Mouse (Mus musculus): ENCODE results near the gene Sec1. TPM values are rescaled to one million over a fixed set of nuclear protein-coding genes. Genes with fewer than 3 reads are reported as not detected.

Sec1 gene
- total and polyA plus RNA-seq, 3 experiments: 0.02 TPM; not detected in 2

DNA sequence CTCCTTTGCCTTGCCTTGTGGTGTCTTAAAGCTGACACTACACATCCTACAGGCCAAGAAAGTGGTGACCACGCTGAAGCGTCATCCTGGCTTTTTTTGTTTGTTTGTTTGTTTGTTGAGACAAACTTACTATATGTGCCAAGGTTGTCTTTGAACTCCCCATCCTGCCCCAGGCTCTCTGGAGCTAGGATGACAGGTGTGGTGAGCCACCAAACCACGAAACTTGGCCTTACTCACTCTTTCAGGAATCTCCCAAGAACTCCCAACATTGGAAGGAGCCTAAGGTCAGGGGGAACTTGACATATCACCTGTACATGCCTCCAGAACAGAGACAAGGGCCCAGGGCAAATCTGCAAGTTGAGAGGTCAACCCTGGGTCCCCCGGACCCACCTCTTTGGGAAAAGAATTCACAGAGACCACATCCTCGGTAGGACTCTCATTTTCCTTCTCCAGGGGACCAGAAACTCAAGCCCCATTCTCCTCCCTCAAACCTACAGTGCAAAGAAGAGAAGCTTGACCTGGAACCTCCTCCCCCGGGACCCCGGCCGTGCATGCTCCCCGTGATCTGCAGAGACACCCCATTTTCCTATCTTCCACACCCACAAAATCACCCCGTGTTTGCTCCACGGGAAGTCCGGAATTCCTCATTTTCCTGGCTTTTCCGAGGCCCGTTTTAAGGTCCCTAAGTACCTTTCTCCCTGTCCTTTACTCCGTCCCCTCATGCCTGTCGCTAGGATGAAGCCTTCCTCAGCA is 51.5 kb downstream of the Sec1 start:
- H3K27me3 ChIP-seq (ENCODE audit: insufficient read depth, low read length): peaks cover 57% of the 10 kb centered on the region
- DNase-seq (ENCODE audit: low spot score) (no peak), ATAC-seq (ENCODE audit: extremely low read depth, insufficient number of reproducible peaks, low FRiP score, poor library complexity, severe bottlenecking) (no peak)
- TF ChIP-seq POLR2AphosphoS5 (IDR thresholded peaks at IDR 0.05; ENCODE audit: insufficient replicate concordance, low read depth, low read length) (no peak), TAL1 (conservative IDR thresholded peaks at IDR 0.05; ENCODE audit: low read depth, low read length) (no peak), GATA2 (IDR thresholded peaks at IDR 0.05; ENCODE audit: borderline replicate concordance, low read depth, low read length) (no peak), CTCF (IDR thresholded peaks at IDR 0.05; ENCODE audit: low read depth, low read length) (no peak), GATA1 (IDR thresholded peaks at IDR 0.05; ENCODE audit: borderline replicate concordance, low read length) (no peak)
- no peaks in the 10 kb centered on the region for H3K36me3 ChIP-seq (replicated peaks)
- peaks cover 9% of the 10 kb centered on the region; the same call in 1 of the 2 replicates for H3K4me1 ChIP-seq (ENCODE audit: insufficient read depth, low read depth, low read length)
- H3K9me3 ChIP-seq (replicated peaks): no peaks in the 10 kb centered on the region
- H3K4me3 ChIP-seq (ENCODE audit: low read depth, low read length): no peak overlapping the region

DNA sequence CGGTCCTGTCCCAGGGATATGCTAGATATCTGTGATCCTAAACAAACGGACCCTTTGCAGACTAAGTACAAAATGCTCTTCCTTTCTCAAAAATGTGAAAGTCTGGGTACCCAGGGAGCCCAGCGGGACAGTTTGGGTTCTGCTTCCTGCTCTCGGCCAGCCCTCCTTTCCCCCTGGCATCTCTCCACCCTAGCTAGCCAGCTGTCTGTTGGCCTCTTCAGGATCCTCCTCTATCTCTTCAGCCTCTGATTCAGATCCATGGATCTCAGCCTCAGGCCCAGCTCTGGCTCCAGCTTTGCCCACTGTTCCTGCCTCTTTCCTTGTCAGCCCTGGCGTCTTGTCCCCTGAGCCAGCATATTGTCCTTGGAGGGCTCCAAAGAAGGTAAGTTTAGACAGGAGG is 52.1 kb downstream of the Sec1 start:
- no peaks in the 10 kb centered on the region for H3K9me3 ChIP-seq (replicated peaks)
- peaks cover 9% of the 10 kb centered on the region; the same call in 1 of the 2 replicates for H3K4me1 ChIP-seq (ENCODE audit: insufficient read depth, low read depth, low read length)
- H3K27me3 ChIP-seq (ENCODE audit: insufficient read depth, low read length): peaks cover 51% of the 10 kb centered on the region
- ATAC-seq (ENCODE audit: extremely low read depth, insufficient number of reproducible peaks, low FRiP score, poor library complexity, severe bottlenecking) (no peak), DNase-seq (ENCODE audit: low spot score) (no peak)
- H3K36me3 ChIP-seq (replicated peaks): no peaks in the 10 kb centered on the region
- TF ChIP-seq GATA2 (IDR thresholded peaks at IDR 0.05; ENCODE audit: borderline replicate concordance, low read depth, low read length): no peak
- no peak for TF ChIP-seq CTCF (IDR thresholded peaks at IDR 0.05; ENCODE audit: low read depth, low read length)
- TF ChIP-seq GATA1 (IDR thresholded peaks at IDR 0.05; ENCODE audit: borderline replicate concordance, low read length): no peak
- TF ChIP-seq POLR2AphosphoS5 (IDR thresholded peaks at IDR 0.05; ENCODE audit: insufficient replicate concordance, low read depth, low read length): no peak
- no peak overlapping the region for H3K4me3 ChIP-seq (ENCODE audit: low read depth, low read length)

DNA sequence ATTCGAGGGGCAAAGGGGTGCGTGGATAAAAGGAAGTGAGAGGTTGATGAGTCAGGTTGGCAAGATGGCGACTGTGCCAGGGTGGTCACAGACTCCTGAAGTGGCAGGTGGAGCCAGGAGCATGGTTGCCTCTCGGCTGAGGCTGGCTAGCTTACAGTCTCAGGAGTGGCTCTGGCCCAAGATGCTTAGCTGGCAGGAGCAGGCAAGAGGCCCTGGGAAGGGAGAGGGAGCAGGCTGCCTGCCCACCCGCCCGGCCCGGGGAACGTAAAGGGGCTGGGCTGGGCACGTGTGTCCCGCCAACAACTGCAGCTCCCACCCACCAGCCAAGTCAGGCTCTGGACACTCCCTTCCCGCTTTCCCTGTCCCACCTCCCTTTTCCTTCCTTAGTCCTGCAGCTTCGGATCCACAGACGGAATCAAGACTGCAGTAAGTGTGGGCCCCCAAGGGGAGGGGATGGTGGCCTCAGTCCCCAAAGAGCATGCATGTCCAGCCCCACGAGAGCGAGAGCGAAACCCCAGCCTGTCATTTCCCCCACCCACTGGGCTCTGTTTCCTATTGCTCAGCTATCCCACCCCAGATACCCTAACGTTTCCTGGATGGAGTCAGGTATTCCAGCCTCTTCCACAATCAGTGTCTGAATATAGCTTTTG is 52.7 kb downstream of the Sec1 start:
- Histone ChIP-seq H3K9me3 (replicated peaks) (no peaks in the 10 kb centered on the region), H3K4me3 (ENCODE audit: low read depth, low read length) (no peak overlapping the region), H3K4me1 (ENCODE audit: insufficient read depth, low read depth, low read length) (peaks cover 9% of the 10 kb centered on the region; the same call in 1 of the 2 replicates), H3K27me3 (ENCODE audit: insufficient read depth, low read length) (peaks cover 49% of the 10 kb centered on the region), H3K36me3 (replicated peaks) (no peaks in the 10 kb centered on the region)
- DNase-seq (ENCODE audit: low spot score) (no peak), ATAC-seq (ENCODE audit: extremely low read depth, insufficient number of reproducible peaks, low FRiP score, poor library complexity, severe bottlenecking) (no peak)
- no peak for TF ChIP-seq POLR2AphosphoS5 (IDR thresholded peaks at IDR 0.05; ENCODE audit: insufficient replicate concordance, low read depth, low read length)
- no peak for TF ChIP-seq GATA1 (IDR thresholded peaks at IDR 0.05; ENCODE audit: borderline replicate concordance, low read length)
- TF ChIP-seq CTCF (IDR thresholded peaks at IDR 0.05; ENCODE audit: low read depth, low read length): no peak
- no peak for TF ChIP-seq GATA2 (IDR thresholded peaks at IDR 0.05; ENCODE audit: borderline replicate concordance, low read depth, low read length)
- TF ChIP-seq TAL1 (conservative IDR thresholded peaks at IDR 0.05; ENCODE audit: low read depth, low read length): no peak

DNA sequence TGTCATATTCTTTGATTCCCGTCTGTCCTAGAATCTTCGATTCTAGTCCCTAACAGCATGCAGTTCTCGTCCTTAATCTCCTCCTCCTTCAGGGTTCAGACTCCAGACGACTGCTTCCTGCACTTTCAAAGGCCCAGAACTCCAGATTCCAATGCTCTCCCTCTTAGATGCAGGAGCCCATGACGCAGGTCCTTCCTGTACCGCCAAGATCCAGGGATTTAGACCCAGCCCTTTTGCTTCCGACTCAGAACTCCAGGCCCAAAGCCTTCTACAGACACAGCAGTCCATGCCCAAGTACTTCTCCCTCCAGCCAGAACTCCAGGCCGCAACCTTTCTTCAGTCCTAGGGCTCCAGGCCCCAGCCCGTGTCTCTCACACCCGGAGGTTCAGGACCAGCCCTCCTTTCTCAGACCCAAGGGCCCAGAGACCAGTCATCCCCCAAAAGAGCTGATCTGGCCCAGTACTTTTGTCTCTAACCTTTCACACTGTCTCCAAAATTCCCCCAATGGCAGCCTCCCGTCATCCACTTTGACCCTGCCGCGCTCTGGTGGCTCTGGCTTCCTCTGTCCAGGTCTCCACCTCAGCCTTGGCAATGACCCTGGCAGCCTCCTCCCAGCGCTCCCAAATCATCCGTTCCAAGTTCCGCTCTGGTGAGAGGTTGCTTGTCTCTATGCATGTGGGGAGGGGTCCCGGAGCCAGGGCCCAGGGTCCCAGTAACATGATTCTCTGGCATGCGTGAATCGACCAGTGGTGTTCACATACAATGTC is 53.8 kb downstream of the Sec1 start:
- H3K4me1 ChIP-seq (ENCODE audit: insufficient read depth, low read depth, low read length): peaks cover 12% of the 10 kb centered on the region
- H3K4me3 ChIP-seq (ENCODE audit: low read depth, low read length): no peak overlapping the region
- H3K27me3 ChIP-seq (ENCODE audit: insufficient read depth, low read length): peaks cover 49% of the 10 kb centered on the region
- no peak for TF ChIP-seq TAL1 (conservative IDR thresholded peaks at IDR 0.05; ENCODE audit: low read depth, low read length)
- no peak for TF ChIP-seq CTCF (IDR thresholded peaks at IDR 0.05; ENCODE audit: low read depth, low read length)
- ATAC-seq (ENCODE audit: extremely low read depth, insufficient number of reproducible peaks, low FRiP score, poor library complexity, severe bottlenecking): no peak
- DNase-seq (ENCODE audit: low spot score): no peak
- H3K9me3 ChIP-seq (replicated peaks): no peaks in the 10 kb centered on the region
- H3K36me3 ChIP-seq (replicated peaks): no peaks in the 10 kb centered on the region

DNA sequence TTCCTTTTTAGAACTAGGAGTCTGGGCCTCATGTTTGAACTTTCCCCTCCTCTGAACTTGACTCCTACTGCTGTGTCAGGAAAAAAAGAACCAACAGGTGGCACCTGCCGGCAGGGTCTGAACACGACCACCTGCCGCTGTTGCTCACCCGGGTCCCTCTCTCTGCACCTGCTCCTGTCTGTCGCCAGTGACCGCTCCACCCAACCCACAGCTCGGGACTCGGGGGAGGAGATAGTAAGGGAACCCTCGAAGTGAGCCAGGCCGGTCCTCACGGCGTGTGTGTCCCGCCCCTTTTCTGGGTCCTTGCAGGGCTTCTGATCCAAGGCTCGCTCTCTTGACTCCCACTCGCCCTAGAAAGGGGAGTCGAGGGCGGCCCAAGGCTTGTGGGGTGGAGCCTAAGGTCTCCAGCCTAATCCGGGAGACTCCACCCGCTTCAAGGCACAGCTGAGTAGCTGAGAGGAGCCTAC is 54.6 kb downstream of the Sec1 start, which contains the start of gene Mamstr:
Mamstr (plus strand) TSS at position 417 of the 467 bp plus-strand sequence.
- H3K36me3 ChIP-seq (replicated peaks): no peaks in the 10 kb centered on the region
- H3K4me3 ChIP-seq (ENCODE audit: low read depth, low read length): no peak within 1 kb of the TSS
- H3K27me3 ChIP-seq (ENCODE audit: insufficient read depth, low read length): peaks cover 45% of the 10 kb centered on the region
- TF ChIP-seq CTCF (IDR thresholded peaks at IDR 0.05; ENCODE audit: low read depth, low read length): no peak
- no peak for TF ChIP-seq TAL1 (conservative IDR thresholded peaks at IDR 0.05; ENCODE audit: low read depth, low read length)
- no peak for TF ChIP-seq GATA1 (IDR thresholded peaks at IDR 0.05; ENCODE audit: borderline replicate concordance, low read length)
- TF ChIP-seq GATA2 (IDR thresholded peaks at IDR 0.05; ENCODE audit: borderline replicate concordance, low read depth, low read length): no peak
- TF ChIP-seq POLR2AphosphoS5 (IDR thresholded peaks at IDR 0.05; ENCODE audit: insufficient replicate concordance, low read depth, low read length): no peak
- DNase-seq (ENCODE audit: low spot score): no peak
- H3K4me1 ChIP-seq (ENCODE audit: insufficient read depth, low read depth, low read length): peaks cover 19% of the 10 kb centered on the region
- no peaks in the 10 kb centered on the region for H3K9me3 ChIP-seq (replicated peaks)
- ATAC-seq (ENCODE audit: extremely low read depth, insufficient number of reproducible peaks, low FRiP score, poor library complexity, severe bottlenecking): no peak
